Mouse (Mus musculus): ENCODE measurements at regions not wholly inside any gene's neighbourhood (a gene's known extent, or its start where the extent isn't known, plus 50 kb on each side); places are given as distances from the start of the nearest gene placed in this dataset.

GRCm38 (mm10) chr4:87718166-87718805 lies 314.9 kb downstream of the Mllt3 start:
- DNase-seq (ENCODE audit: extremely low spot score, low spot score) = no peak

GRCm38 (mm10) chr4:87715212-87715933 lies 317.8 kb downstream of the Mllt3 start:
- no peak for DNase-seq (ENCODE audit: extremely low spot score, low spot score)

GRCm38 (mm10) chr4:87712691-87713090 lies 320.5 kb downstream of the Mllt3 start:
- no peak for DNase-seq (ENCODE audit: extremely low spot score, low spot score)

DNA sequence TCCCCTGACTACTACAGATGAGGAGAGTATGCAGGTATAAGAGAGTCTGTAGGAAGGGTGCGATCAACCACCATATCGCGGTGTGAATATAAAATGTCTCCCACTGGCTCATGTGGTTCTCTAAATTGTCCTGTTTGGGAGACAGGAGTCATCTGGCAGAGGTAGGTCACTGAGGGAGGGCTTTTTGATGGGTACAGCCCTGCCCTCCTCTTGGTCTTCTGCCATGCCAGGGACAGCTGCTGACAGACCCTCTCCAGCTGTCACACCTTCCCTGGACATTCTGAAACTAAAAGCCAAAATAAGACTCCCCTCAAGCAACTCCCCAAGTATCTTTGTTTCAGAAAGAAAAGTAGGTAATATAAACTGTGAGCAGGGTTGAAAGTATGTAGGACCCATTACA lies 320.9 kb downstream of the Mllt3 start:
- DNase-seq (ENCODE audit: extremely low spot score, low spot score) = no peak

DNA sequence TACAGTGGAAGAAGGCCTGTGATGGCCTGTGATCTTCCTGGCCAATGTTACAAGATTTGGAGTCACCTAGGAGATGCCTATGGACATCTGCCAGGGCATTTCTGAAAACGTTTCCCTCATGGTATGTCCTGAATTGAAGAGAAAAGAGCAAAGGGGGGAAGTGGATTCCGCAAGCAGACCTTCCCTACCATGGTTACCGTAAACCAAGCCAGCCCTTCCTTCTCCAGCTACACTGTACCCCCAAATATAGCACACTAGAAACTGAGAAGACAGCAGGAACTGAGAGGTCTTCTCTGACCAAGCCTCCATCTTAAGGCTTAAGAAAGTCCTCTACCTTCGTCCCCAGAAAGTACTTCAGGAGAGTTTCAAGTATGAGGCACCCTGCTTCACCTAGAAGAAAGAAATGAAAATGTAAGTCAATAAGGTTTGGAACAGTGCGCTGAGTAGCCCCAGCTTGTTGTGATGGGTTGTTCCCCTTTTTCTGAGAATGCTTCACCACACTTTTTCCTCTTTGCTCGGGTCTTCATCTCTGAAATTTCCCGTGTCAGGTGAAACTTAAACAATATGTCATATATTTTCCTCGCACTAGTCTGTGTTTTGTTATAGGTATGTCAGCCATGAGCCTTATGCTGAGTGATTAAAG lies 321.9 kb downstream of the Mllt3 start:
- no peak for DNase-seq (ENCODE audit: extremely low spot score, low spot score)

GRCm38 (mm10) chr4:87708981-87709645 lies 324.1 kb downstream of the Mllt3 start:
- DNase-seq (ENCODE audit: extremely low spot score, low spot score) = no peak

- no peak for DNase-seq (ENCODE audit: extremely low spot score, low spot score)
These were observed 325.8 kb downstream of the Mllt3 start for GRCm38 (mm10) chr4:87707386-87707785.

- DNase-seq (ENCODE audit: extremely low spot score, low spot score) = no peak
These were observed 330.3 kb downstream of the Mllt3 start for GRCm38 (mm10) chr4:87702834-87703233.

DNA sequence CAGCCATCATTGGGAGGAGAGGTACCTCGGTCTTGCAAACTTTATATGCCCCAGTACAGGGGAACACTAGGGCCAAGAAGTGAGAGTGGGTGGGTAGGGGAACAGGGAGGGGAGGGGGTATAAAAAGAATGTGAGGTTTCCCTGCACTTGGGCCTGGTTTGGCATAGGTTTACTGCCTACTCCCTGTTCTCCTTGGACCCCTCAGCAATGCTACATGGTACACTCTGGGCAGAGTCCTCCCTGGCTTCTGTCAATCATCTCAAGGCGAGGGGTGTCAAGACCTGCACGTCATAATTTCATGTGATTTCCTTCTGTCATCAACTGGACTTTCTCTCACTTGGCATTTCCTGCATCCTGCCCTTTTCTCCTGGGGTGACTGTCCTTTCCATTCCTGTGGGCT lies 330.9 kb downstream of the Mllt3 start:
- no peak for DNase-seq (ENCODE audit: extremely low spot score, low spot score)

DNA sequence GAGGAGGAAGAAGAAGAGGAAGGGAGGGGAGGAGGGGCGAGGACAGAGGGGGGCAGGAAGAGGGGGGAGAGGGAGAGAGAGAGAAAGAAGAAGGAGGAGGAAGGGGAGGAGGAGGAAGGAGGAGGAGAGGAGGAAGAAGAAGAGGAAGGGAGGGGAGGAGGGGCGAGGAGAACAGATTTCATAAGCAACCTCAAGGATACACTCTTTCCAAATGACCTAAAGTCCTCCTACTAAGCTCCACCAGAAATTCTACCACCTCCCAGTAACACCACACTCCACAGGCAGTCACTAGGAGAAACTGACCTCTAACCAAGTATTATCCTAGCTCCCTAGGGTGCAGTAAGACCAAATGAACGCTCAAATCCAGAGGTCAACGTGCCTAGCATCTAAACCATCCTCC lies 332.1 kb downstream of the Mllt3 start:
- DNase-seq (ENCODE audit: extremely low spot score, low spot score) = no peak

- DNase-seq (ENCODE audit: extremely low spot score, low spot score) = no peak
These were observed 332.7 kb downstream of the Mllt3 start for GRCm38 (mm10) chr4:87700508-87700907.

- DNase-seq (ENCODE audit: extremely low spot score, low spot score) = no peak
These were observed 333.6 kb downstream of the Mllt3 start for GRCm38 (mm10) chr4:87699586-87699985.

DNA sequence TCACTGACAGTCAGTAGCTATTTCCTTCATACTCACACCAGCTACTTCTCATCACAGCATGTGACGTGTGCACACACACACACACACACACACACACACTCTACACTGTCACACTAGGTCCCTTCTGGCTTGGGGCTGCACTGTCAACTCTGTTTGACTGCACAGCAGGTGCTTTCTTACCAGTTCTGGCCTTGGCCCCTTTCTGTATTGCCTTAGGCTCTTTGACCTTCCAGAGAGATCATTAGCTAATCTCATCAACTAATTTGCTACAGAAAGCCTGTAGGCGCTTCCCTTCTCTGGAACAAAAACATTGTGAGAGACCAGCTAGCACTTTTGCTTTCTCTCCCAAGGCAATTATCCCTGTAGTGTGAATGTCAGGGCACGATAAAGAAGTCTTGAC lies 334.4 kb downstream of the Mllt3 start:
- DNase-seq (ENCODE audit: extremely low spot score, low spot score) = no peak

- DNase-seq (ENCODE audit: extremely low spot score, low spot score) = no peak
These were observed 336.2 kb downstream of the Mllt3 start for GRCm38 (mm10) chr4:87696921-87697320.

DNA sequence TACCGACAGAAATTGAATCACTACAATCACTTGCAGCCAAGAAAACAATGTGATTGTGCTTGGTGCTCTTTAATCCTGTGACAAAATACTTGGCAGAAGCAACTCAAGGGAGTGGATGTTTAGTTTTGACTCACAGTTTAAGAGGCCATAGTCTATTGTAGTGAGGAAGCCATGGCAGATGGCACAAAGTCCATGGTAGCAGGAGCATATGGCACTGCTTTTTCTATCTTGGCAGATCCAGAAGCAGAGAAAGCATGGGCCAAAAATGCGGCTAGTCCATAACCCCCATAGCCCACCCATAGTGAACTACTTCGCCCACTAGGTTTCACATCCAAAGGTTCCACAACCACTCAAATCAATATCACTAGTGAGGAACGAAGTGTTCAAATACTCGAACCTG lies 337.4 kb downstream of the Mllt3 start:
- DNase-seq (ENCODE audit: extremely low spot score, low spot score) = no peak

DNA sequence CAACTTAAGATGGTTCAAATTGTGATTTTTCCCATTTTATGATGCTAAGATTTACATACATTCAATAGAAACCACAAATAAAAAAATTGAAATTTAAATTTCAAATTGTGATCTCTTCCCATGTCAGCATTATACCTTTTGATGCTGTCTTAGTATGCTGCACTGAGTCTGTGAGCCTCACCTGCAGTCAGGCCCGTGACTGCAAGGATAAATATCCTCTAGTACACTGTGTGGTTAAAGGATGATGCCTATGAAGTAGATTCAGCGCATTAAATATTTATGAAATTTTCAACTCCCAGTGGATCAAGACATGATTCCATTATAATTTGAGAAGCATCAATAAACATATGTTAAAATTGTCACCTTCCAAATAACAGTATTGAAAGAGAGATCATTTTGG lies 340.4 kb downstream of the Mllt3 start:
- DNase-seq (ENCODE audit: extremely low spot score, low spot score) = no peak

GRCm38 (mm10) chr4:87684952-87685351 lies 348.2 kb downstream of the Mllt3 start:
- DNase-seq (ENCODE audit: extremely low spot score, low spot score) = no peak

DNA sequence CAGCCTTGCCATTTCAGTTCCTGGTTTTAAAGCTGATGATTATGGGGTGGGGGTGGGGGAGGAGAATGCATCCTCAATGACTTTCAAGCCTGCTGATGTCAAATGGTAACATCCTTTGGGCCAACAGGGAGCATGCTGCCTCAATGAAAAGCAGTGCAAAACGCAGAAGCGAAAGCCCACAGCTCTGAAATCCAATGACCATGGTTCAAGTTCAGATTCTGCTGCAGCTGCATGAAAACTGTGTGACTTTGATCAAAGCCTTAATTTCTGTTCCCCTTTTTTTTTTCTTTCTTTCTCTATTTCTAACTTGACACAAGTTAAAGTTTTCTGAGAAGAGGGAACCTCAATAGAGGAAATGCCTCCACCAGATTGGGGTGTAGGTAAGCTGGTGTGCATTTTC lies 350.4 kb downstream of the Mllt3 start:
- no peak for DNase-seq (ENCODE audit: extremely low spot score, low spot score)

GRCm38 (mm10) chr4:87671101-87671500 lies 362.1 kb downstream of the Mllt3 start:
- DNase-seq (ENCODE audit: extremely low spot score, low spot score) = no peak

DNA sequence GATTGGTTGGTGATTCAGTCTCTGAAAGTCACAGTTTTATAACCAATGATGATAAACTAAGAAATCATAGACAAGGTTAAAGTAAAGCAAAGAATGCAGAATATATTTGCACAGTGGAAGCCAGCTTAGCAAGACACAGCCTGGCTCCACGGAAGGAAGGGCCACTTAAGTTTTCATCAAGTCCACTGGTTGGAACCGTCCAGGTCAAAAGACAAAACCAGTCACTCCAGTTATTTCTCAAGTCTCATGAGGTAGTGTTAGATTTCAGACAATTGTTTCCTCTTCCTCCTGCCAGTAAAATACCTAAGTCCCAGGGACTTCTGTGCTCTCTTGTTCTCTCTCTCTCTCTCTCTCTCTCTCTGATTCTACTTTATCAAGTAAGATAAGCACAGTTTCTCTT lies 363.0 kb downstream of the Mllt3 start:
- DNase-seq (ENCODE audit: extremely low spot score, low spot score) = no peak

- DNase-seq (ENCODE audit: extremely low spot score, low spot score) = no peak
These were observed 363.7 kb downstream of the Mllt3 start for GRCm38 (mm10) chr4:87669480-87669879.

- no peak for DNase-seq (ENCODE audit: extremely low spot score, low spot score)
These were observed 364.9 kb downstream of the Mllt3 start for GRCm38 (mm10) chr4:87668314-87668713.
